Mouse (Mus musculus) megakaryocyte, embryonic 14.5 days (primary cell): ENCODE measurements around the gene Arl5a. TPM values are rescaled to one million over a fixed set of nuclear protein-coding genes. Genes with fewer than 3 reads are reported as not detected.

ENCODE experiments used
- H3K27me3 ChIP-seq: replicated peaks from 2 replicates; pipeline ENCODE3; 2012; ENCODE audit warnings: inconsistent platforms
- H3K36me3 ChIP-seq: replicated peaks from 2 replicates; pipeline ENCODE3; 2012; ENCODE audit warnings: low read length, inconsistent platforms, mixed read lengths
- H3K4me1 ChIP-seq: 2 replicates; pipeline ENCODE4 v1.6.1; 2012; ENCODE audit warnings: inconsistent platforms
- H3K4me3 ChIP-seq: replicated peaks from 2 replicates; pipeline ENCODE3; 2012; ENCODE audit warnings: moderate library complexity, mild to moderate bottlenecking, inconsistent platforms
- H3K9me3 ChIP-seq: 2 replicates; pipeline ENCODE4 v1.6.1; 2012; ENCODE audit warnings: inconsistent platforms
- FLI1 ChIP-seq: IDR thresholded peaks from 2 replicates; pipeline ENCODE4 v1.6.1; 2012; ENCODE audit warnings: low read length, inconsistent platforms, mixed read lengths
- GATA1 ChIP-seq: IDR thresholded peaks from 3 replicates; pipeline ENCODE4 v1.6.1; 2012; ENCODE audit warnings: mixed read lengths, low read length, inconsistent platforms, borderline replicate concordance
- polyA plus RNA-seq: library from polyadenylated mRNA; stranded (reverse); fragments of >175 nt; gene quantifications from 2 replicates; pipeline ENCODE4 v1.2.3, GENCODE M21; 2012; ENCODE audit warnings: low replicate concordance; ENCODE audit not compliant: insufficient read depth

Gene Arl5a
- polyA plus RNA-seq, 1 experiment, result 3.5 TPM

- no peak for TF ChIP-seq GATA1
- no peak for TF ChIP-seq FLI1
These were observed 21.9 kb upstream of the Arl5a start for GRCm38 (mm10) chr2:52446648-52447047.

GRCm38 (mm10) chr2:52442125-52442524 is 17.4 kb upstream of the Arl5a start:
- Histone ChIP-seq H3K27me3 (peaks cover 13% of the 10 kb centered on the region), H3K36me3 (no peaks in the 10 kb centered on the region), H3K4me1 (peaks cover 10% of the 10 kb centered on the region), H3K4me3 (no peak overlapping the region), H3K9me3 (no peaks in the 10 kb centered on the region)
- TF ChIP-seq GATA1 (no peak), FLI1 (no peak)

More at GRCm38 (mm10) chr2:52446648-52447047, 21.9 kb upstream of the Arl5a start:
- Histone ChIP-seq H3K9me3 (no peaks in the 10 kb centered on the region), H3K4me1 (no peaks in the 10 kb centered on the region), H3K27me3 (peaks cover 24% of the 10 kb centered on the region), H3K36me3 (no peaks in the 10 kb centered on the region), H3K4me3 (no peak overlapping the region)

GRCm38 (mm10) chr2:52440420-52441015 is 15.8 kb upstream of the Arl5a start:
- Histone ChIP-seq H3K4me3 (no peak overlapping the region), H3K36me3 (no peaks in the 10 kb centered on the region), H3K9me3 (no peaks in the 10 kb centered on the region), H3K4me1 (peaks cover 10% of the 10 kb centered on the region), H3K27me3 (peaks cover 11% of the 10 kb centered on the region)
- TF ChIP-seq GATA1 (no peak), FLI1 (no peak)

- Histone ChIP-seq H3K36me3 (no peaks in the 10 kb centered on the region), H3K27me3 (peaks cover 9% of the 10 kb centered on the region)
- TF ChIP-seq GATA1 (no peak), FLI1 (no peak)
These were observed 13.7 kb upstream of the Arl5a start for GRCm38 (mm10) chr2:52438437-52438836.

GRCm38 (mm10) chr2:52438013-52438412 is 13.3 kb upstream of the Arl5a start:
- H3K36me3 ChIP-seq, result no peaks in the 10 kb centered on the region
- TF ChIP-seq GATA1 (no peak), FLI1 (no peak)
- peaks cover 10% of the 10 kb centered on the region for H3K4me1 ChIP-seq
- H3K4me3 ChIP-seq, result no peak overlapping the region
- H3K9me3 ChIP-seq, result no peaks in the 10 kb centered on the region
- H3K27me3 ChIP-seq, result peaks cover 9% of the 10 kb centered on the region

More at GRCm38 (mm10) chr2:52438437-52438836, 13.7 kb upstream of the Arl5a start:
- Histone ChIP-seq H3K9me3 (no peaks in the 10 kb centered on the region), H3K4me1 (peaks cover 10% of the 10 kb centered on the region), H3K4me3 (no peak overlapping the region)

GRCm38 (mm10) chr2:52435919-52436632 is 11.4 kb upstream of the Arl5a start:
- H3K4me3 ChIP-seq, result no peak overlapping the region
- no peak for TF ChIP-seq GATA1
- TF ChIP-seq FLI1, result no peak
- H3K9me3 ChIP-seq, result no peaks in the 10 kb centered on the region
- peaks cover 6% of the 10 kb centered on the region for H3K27me3 ChIP-seq
- peaks cover 10% of the 10 kb centered on the region for H3K4me1 ChIP-seq
- no peaks in the 10 kb centered on the region for H3K36me3 ChIP-seq

- no peaks in the 10 kb centered on the region for H3K9me3 ChIP-seq
- peaks cover 8% of the 10 kb centered on the region for H3K4me1 ChIP-seq
- H3K4me3 ChIP-seq, result no peak overlapping the region
- no peaks in the 10 kb centered on the region for H3K27me3 ChIP-seq
- TF ChIP-seq FLI1, result no peak
- no peak for TF ChIP-seq GATA1
- no peaks in the 10 kb centered on the region for H3K36me3 ChIP-seq
These were observed 8.7 kb upstream of the Arl5a start for GRCm38 (mm10) chr2:52433365-52433764.

GRCm38 (mm10) chr2:52427383-52427782 is 2.7 kb upstream of the Arl5a start:
- no peaks in the 10 kb centered on the region for H3K9me3 ChIP-seq
- no peak for TF ChIP-seq GATA1
- no peak for TF ChIP-seq FLI1
- no peak overlapping the region for H3K4me3 ChIP-seq
- H3K4me1 ChIP-seq, result peaks cover 19% of the 10 kb centered on the region
- no peaks in the 10 kb centered on the region for H3K36me3 ChIP-seq
- no peaks in the 10 kb centered on the region for H3K27me3 ChIP-seq

GRCm38 (mm10) chr2:52426041-52426440 is 1.3 kb upstream of the Arl5a start:
- no peaks in the 10 kb centered on the region for H3K9me3 ChIP-seq
- peaks cover 3% of the 10 kb centered on the region for H3K36me3 ChIP-seq
- H3K4me1 ChIP-seq, result peaks cover 27% of the 10 kb centered on the region
- no peaks in the 10 kb centered on the region for H3K27me3 ChIP-seq
- H3K4me3 ChIP-seq, result no peak overlapping the region
- TF ChIP-seq FLI1 (no peak), GATA1 (no peak)

- no peak for TF ChIP-seq FLI1
- no peak for TF ChIP-seq GATA1
- no peaks in the 10 kb centered on the region for H3K27me3 ChIP-seq
These were observed 758 bp upstream of the Arl5a start for GRCm38 (mm10) chr2:52425523-52425795.

More at GRCm38 (mm10) chr2:52425523-52425795, 758 bp upstream of the Arl5a start:
- Histone ChIP-seq H3K9me3 (no peaks in the 10 kb centered on the region), H3K4me1 (peaks cover 33% of the 10 kb centered on the region), H3K4me3 (peak overlapping the region; percentile 99), H3K36me3 (peaks cover 4% of the 10 kb centered on the region)
